Mouse (Mus musculus) kidney, postnatal 10 days (tissue): ENCODE measurements around the gene Smarca2.
A peak's percentile ranks its signal among the peaks of the same experiment; 100 is the strongest.
"Not testable (repeated sequence)": the region's sequence is repeated elsewhere in the genome, so short reads cannot be mapped to it uniquely, and the experiment has no call there.

ENCODE experiments used
- DNase-seq: peaks from one replicate; pipeline ENCODE4 v3.0.0; 2021; ENCODE audit warnings: mixed read lengths

The Smarca2 gene

DNA sequence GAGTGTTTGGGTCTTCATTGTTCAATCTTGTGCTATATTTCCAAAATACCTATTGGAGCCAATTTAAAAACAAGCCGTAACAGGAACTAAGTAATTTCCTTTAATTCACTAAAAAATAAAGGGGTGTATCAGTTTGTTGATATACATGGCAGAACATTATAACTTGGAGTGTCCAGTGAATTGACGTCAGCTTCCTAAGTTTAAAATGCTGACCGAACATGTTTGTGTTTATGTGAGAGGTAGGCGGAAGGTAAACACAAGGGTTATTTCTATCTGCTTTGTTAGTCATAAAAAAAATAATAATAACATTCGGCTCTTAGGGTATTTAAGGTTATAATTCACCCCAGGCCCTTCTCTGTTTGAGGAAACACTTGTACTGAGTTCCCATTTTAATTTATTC lies 12.4 kb downstream of the Smarca2 start:
- no peak for DNase-seq

DNA sequence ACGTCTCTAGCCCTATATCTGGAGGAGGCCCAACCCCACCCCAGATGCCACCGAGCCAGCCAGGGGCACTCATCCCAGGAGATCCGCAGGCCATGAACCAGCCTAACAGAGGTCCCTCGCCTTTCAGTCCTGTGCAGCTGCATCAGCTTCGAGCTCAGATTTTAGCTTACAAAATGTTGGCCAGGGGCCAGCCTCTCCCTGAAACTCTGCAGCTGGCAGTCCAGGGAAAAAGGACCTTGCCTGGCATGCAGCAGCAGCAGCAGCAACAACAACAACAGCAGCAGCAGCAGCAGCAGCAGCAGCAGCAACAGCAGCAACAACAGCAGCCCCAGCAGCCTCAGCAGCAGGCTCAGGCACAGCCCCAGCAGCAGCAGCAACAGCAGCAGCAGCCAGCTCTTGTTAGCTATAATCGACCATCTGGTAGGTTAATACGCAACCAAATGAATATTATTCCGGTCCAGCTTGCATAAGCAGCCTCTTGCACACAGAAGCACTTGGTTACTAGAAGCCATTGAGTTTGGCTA lies 25.9 kb downstream of the Smarca2 start:
- DNase-seq: peak; percentile 71

- no peak for DNase-seq
These were observed 27.4 kb downstream of the Smarca2 start for GRCm38 (mm10) chr19:26632228-26632627.

DNA sequence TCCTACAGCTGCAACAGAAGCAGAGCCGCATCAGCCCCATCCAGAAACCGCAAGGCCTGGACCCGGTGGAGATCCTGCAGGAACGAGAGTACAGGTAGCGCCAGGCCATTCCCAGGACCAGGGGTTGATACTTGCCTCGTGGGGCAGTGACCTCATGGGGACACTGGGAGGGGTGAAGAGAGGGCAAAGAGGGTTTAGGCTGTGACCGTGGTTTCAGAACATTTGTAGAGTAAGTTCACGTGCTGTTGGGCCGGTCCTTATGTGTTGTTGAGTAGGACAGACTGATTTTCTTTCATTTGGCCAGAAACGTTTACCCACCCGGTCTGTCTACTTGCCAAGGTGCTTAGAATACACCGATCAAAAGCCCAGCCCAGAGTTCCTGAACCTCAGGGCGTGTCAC lies 35.7 kb downstream of the Smarca2 start:
- no peak for DNase-seq

DNA sequence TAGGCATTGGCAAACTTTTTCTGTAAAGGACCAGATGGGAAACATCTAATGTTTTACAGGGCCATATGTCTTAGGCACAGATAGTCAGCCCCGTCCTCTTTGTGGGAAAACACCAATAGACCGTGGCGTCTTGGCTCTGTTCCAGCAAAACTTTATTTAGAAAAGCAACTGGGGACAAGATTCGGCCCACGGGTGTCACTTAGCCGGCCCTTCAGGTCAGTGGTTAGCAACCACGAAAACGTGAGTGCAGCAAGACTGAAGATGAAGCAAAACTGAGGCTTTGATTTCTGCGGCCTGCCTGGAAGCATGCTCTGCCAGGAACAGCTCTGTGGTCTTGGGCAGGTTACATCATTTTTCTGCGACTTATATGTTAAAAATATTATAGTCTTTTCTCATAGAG lies 36.4 kb downstream of the Smarca2 start:
- DNase-seq: peak; percentile 17

GRCm38 (mm10) chr19:26643011-26643410 lies 38.2 kb downstream of the Smarca2 start:
- DNase-seq: no peak

GRCm38 (mm10) chr19:26643936-26644335 lies 39.1 kb downstream of the Smarca2 start:
- DNase-seq: no peak

DNA sequence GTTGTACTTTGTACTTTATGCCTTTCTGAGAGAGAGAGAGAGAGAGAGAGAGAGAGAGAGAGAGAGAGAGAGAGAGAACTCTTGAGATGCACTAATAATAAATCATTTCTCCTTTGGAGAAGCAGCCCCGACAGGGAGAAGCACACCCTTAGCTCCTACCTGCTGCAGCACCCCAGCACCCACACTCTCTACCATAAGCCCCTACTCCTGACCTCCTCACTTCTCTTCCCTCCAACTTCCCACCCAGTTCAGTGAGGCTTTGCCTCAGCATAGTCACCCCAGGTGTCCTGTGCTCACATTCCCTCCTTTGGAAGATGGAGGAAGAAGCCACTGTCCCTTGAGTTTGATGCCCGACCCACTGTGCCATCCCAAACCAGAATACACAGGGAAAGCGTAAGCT lies 40.2 kb downstream of the Smarca2 start:
- no peak for DNase-seq

DNA sequence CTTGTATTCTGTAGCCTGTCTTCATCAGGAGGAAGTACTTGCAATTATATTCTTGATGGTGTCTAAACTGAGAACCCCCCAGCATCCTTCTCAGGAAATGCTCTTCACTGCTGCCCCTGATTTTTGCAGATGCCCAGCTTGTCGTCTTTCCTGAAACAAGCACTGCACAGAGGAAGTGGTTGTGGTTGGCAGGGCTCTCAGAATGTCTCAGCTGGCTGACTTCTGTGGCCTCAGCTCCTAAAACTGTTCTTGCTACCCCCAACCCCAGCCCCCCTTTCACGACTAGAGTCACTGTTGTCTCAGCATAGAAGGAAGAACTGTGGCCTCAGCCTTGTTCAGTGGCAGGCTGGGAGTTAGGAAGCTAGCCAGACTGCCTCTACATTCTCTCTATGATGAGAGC lies 41.3 kb downstream of the Smarca2 start:
- peak; percentile 20 for DNase-seq

DNA sequence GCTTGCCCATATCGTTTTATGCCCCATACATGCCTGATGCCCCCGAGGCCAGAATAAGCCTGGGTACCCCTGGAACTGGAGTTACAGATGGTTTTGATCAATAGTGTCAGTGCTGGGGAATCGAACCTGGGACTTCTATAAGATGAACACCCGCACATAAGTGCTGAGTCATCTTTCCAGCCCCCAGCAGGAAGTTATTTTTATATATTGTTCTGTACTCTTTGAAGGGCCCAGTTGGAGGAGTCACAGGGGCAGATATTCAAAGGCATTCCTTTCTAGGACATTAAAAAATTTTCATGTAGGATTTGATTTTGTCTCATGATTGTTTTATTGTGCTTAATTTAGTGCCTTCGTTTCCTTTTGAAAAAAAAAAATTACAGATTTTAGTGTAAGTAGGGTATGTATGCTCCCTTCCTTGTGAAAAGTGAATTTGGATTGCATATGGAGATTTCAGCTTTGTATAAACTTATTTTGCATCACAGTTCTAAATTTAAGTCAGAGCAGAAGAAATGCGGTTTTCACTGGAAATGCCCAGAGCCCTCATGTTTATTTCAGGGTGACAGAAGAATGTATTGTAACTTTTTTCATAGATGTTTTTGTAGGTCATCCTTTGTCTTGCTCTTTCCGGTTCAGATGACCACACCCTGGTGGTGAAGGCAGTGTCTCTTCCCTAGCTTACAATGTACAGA lies 45.9 kb downstream of the Smarca2 start:
- no peak for DNase-seq

- DNase-seq: no peak
These were observed 53.5 kb downstream of the Smarca2 start for GRCm38 (mm10) chr19:26658324-26658723.

DNA sequence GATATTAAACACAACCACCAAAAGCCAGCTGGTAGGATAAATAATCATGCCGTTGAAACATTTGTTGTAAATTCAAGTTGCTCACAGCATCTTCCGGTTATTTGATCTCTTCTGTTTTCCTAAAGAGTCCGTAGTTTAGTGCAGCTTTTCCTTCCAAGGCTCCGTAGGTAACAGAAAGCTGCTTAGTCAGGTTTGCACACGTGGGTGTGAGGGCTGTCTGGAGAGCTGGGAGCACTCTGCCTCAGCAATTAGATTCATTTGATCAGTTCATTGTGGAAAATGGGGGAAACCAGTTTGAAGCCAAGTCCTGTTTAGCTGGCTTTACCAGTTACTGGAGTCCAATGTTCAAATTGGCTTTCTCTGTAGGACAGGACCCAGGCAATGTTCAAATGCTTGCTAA lies 55.1 kb downstream of the Smarca2 start:
- no peak for DNase-seq

DNA sequence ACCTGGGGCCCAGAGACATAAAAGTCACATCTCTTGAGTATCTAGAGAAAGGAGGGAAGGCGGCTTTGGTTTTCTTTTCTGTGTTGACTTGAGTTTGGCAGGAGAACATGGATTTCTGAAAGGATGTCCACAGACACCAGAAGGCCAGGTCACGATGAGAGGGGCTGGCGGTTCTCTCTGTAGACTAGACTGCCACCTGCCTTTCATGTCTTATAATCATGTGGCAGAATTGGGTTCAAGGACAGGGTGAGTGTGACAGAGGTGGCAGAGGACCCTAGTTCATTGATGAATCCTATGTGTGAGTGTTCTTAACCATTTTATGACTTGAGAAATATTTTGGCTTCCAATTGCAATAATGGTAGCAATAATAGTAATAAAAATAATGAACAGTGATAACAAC lies 56.3 kb downstream of the Smarca2 start:
- DNase-seq: no peak

DNA sequence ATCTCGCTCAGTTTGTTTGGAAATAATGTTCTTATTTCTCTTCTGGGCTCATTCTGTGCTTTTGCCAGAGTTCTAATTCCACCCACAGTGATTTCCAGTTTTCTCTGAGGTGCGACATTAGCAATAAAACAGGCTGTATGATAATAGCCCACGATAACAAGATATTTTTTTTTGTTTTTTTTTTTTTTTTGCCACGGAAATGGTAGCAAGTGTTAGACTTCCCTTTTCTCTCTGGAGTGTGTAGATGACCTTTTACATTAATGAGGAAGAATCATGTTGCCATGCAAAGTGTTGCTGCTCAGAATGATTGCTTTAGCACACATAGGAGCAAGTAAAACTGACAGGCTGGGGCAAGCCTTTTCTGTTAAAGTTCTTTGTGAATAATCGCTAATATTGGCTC lies 61.5 kb downstream of the Smarca2 start:
- no peak for DNase-seq

GRCm38 (mm10) chr19:26670089-26670488 lies 65.2 kb downstream of the Smarca2 start:
- no peak for DNase-seq

DNA sequence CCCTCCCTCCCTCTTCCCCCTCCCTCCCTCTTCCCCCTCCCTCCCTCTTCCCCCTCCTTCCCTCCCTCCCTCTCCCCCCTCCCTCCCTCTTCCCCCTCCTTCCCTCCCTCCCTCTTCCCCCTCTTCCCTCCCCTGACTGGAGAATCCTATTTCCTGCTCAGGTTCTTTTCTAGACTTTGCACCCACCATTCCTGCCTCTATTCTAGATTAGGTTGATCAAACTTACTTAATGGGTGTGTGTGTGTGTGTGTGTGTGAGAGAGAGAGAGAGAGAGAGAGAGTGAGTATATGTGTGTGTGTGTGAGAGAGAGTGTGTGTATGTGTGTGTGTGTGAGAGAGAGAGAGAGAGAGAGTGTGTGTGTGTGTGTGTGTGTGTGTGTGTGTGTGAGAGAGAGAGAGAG lies 66.6 kb downstream of the Smarca2 start:
- not testable (repeated sequence) for DNase-seq

DNA sequence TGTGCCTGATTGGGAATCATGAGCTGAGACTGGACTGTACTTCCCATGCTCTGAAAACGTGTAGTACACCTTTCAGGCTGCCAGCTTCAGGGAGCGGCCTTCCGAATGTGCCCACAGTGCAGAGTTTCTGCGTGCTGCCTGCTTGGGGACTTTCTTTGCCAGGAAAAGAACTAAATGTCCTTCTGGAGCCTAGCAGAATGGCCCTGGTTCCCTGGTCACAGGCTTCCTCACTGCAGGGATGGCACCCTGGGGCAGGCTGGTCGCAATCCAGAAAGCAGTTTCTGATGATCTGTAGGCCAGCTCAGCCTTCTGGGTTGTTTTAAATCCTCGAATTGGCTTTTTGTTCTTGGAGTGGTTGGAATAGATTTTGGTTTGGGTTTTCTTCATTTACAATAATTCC lies 71.1 kb downstream of the Smarca2 start:
- DNase-seq: no peak

DNA sequence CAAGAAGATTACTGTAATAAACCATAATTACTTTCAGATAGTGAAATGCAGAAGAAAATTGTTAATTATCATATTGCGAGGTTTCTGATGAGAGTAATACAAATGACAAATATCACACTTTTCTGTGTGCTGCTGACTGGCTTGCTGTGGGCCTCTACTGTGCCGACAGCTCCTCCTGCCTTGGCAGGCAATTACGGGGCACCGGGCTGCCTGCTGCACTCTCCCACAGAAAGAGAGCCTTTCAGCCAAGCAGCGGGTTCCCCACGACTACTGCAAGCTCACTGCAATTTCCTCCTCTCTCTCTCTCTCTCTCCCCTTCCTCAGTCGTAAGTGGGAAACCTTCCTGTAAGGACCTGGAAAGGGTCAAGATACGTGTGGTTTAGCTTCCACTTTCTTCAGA lies 73.7 kb downstream of the Smarca2 start:
- DNase-seq: no peak

DNA sequence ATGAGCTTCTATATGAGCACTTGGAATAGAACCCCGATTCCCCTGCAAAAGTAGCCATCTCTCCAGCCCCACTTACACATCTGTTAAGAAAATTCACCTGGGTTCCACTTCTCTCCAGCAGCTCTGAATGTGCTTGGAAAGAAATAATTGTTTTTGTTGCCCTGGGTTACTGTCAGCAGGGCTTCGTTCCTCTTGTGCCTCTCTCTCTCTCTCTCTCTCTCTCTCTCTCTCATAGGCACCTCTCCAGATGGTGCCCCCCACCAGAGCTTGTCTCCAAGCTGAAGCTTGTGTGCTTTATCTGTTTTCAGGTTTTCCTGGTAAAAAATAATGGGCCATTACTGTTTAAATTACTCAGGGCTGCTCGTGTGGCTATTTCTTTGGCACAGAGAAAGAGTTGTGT lies 74.8 kb downstream of the Smarca2 start:
- no peak for DNase-seq

DNA sequence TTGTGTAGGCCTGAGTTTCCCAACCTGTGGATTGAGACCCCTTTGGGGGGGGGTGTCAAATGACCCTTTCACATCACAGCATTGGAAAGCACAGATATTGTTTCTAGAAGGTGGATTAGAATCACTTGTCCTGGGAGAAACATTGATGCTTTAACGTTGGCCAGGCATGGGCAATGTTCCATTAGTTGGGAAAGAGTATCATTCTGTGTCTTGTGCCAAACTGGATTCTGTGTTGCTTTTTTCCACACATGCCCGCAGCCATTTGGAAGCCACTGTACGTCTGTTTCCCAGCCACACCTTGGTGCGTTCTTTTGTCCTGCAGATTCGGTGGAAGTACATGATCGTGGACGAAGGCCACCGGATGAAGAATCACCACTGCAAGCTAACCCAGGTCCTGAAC lies 76.7 kb downstream of the Smarca2 start:
- no peak for DNase-seq

DNA sequence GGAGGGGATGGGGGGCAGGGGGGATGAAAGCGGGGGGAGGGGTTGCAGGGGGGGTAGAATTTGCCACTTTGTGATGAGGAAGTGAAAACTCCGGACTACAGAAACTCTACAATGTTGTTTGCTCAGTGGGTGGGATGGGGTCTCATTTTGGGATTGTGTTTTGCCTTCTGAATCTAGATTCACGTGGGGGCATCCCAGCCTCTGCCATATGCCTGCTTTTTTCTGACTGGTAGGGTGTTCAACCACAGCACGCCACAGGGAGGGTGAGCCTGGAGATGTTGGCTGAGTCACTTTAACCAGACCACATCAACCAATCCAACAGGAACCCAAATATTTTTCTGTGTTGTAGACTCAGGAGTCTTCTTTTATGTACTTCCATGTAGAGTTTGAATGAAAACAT lies 77.3 kb downstream of the Smarca2 start:
- no peak for DNase-seq

GRCm38 (mm10) chr19:26682731-26683130 lies 77.9 kb downstream of the Smarca2 start:
- no peak for DNase-seq

- no peak for DNase-seq
These were observed 78.9 kb downstream of the Smarca2 start for GRCm38 (mm10) chr19:26683731-26684130.

- DNase-seq: no peak
These were observed 85.7 kb downstream of the Smarca2 start for GRCm38 (mm10) chr19:26690516-26690915.

DNA sequence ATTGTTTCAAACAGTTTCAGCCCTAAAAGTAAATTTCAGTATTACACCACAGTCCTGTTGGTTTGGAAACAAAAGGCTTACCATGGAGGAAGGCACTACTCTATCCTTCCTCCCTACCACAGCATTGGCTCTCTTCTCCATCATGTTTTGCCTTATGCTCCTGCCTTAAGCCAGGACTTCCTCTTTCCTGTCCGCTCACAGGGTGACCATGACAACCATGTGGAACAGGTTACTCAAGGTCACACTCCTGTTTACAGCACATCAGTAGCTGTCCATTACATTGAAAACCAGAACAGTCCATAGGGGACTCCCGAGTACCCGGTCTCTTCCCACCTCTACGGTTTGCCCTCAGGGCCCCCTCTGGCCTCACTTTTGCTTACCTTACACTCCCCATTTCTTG lies 92.3 kb downstream of the Smarca2 start:
- no peak for DNase-seq
